Mouse (Mus musculus) limb, embryonic 14.5 days (tissue): ENCODE measurements around the gene Capn2. TPM values are rescaled to one million over a fixed set of nuclear protein-coding genes. Genes with fewer than 3 reads are reported as not detected.
A peak's percentile ranks its signal among the peaks of the same experiment; 100 is the strongest.

Experiments used
- ATAC-seq: fragments of 200-750 bp; cut with Nextera tagmentation; 2 replicates; pipeline ENCODE4 v1.8.0; 2017; ENCODE audit warnings: low read depth, moderate number of reproducible peaks, moderate TSS enrichment; ENCODE audit not compliant: low FRiP score
- DNase-seq: peaks from one replicate; pipeline ENCODE4 v3.0.0-alpha.2; 2015; ENCODE audit warnings: low spot score
- H3K27ac ChIP-seq: fragments of 300-500 bp; sonication (generic); replicated peaks from 2 replicates; pipeline ENCODE4 v1.5.1; 2014; ENCODE audit warnings: low read depth, mild to moderate bottlenecking, low read length, moderate library complexity, mixed read lengths
- H3K27me3 ChIP-seq: fragments of 300-500 bp; sonication (generic); 2 replicates; pipeline ENCODE4 v1.6.1; 2014; ENCODE audit warnings: low read length, mixed read lengths; ENCODE audit not compliant: control insufficient read depth, insufficient read depth
- H3K36me3 ChIP-seq: fragments of 300-500 bp; sonication (generic); 2 replicates; pipeline ENCODE4 v1.6.1; 2014; ENCODE audit warnings: mild to moderate bottlenecking, low read length, moderate library complexity, mixed read lengths; ENCODE audit not compliant: control insufficient read depth, insufficient read depth
- H3K4me1 ChIP-seq: fragments of 300-500 bp; sonication (generic); 2 replicates; pipeline ENCODE4 v1.6.1; 2014; ENCODE audit warnings: antibody characterized with exemption, low read length, mixed read lengths; ENCODE audit not compliant: control insufficient read depth, insufficient read depth
- H3K4me2 ChIP-seq: fragments of 300-500 bp; sonication (generic); replicated peaks from 2 replicates; pipeline ENCODE4 v1.6.1; 2014; ENCODE audit warnings: low read depth, mild to moderate bottlenecking, low read length, moderate library complexity; ENCODE audit not compliant: severe bottlenecking
- H3K4me3 ChIP-seq: fragments of 300-500 bp; sonication (generic); replicated peaks from 2 replicates; pipeline ENCODE4 v1.5.1; 2014; ENCODE audit warnings: low read length
- H3K9ac ChIP-seq: fragments of 300-500 bp; sonication (generic); 2 replicates; pipeline ENCODE4 v1.6.1; 2014; ENCODE audit warnings: mild to moderate bottlenecking, low read depth, low read length, moderate library complexity; ENCODE audit not compliant: severe bottlenecking
- H3K9me3 ChIP-seq: fragments of 300-500 bp; sonication (generic); 2 replicates; pipeline ENCODE4 v1.6.1; 2016; ENCODE audit warnings: low read length; ENCODE audit not compliant: control insufficient read depth
- POLR2A ChIP-seq: fragments of 200-500 bp; IDR thresholded peaks from 2 replicates; pipeline ENCODE4 v1.8.0; 2012; ENCODE audit warnings: inconsistent platforms, mild to moderate bottlenecking, moderate library complexity, borderline replicate concordance; ENCODE audit not compliant: insufficient read depth, insufficient read length; ENCODE audit errors: extremely low read depth
- WGBS: fragments of 180-500 bp; shearing (Covaris S2); extraction: QIAGEN DNeasy Blood & Tissue Kit; methylation state at CpG from one replicate; pipeline ENCODE4 v1.1.7; 2014; 5-methylcytosine and 5-hydroxymethylcytosine counted together
- polyA plus RNA-seq, 2 experiments: library from polyadenylated mRNA; depleted of rRNA in 1 of 2; stranded (reverse) in 1 of 2; unstranded in 1 of 2; fragments of >200 nt; fragmentation: Nextera tagmentation in 1 of 2; extraction: Ambion mirVana in 1 of 2; gene quantifications; 2 replicates each; pipeline versions ENCODE4 v1.2.1 to v1.2.3; 2012 to 2014

The Capn2 gene
- polyA plus RNA-seq, 2 experiments, result 90.5 to 119 TPM

DNA sequence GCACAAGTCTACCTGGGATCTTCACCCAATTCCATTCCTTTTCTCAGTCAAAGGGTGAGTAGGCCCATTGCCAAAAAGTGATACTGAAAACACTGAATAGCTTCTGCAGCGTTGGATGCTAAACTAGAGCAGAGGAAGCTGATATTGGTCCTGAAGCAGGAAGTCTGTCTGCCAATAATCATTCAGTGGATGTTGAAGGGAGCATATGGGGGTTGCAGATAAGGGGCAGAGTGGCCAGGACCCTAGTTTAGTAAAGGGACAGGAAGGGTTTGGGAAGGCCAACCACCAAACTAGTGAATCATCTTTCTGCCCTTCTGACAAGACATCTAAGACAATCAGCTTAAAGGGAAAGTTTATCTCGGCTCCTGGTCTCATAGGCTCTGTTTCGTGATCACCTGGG lies 6.3 kb upstream of the Capn2 start:
- no peak overlapping the region for H3K4me3 ChIP-seq
- no peaks in the 10 kb centered on the region for H3K9me3 ChIP-seq
- H3K27ac ChIP-seq, result no peak overlapping the region
- no peak overlapping the region for H3K4me2 ChIP-seq
- no peaks in the 10 kb centered on the region for H3K27me3 ChIP-seq
- no peak for ATAC-seq
- H3K36me3 ChIP-seq, result no peaks in the 10 kb centered on the region
- peaks cover 32% of the 10 kb centered on the region for H3K4me1 ChIP-seq
- DNase-seq, result no peak
- no peak for TF ChIP-seq POLR2A
- no peak overlapping the region for H3K9ac ChIP-seq
- 84% methylated on average over 3 of the region's 3 CpGs for WGBS

DNA sequence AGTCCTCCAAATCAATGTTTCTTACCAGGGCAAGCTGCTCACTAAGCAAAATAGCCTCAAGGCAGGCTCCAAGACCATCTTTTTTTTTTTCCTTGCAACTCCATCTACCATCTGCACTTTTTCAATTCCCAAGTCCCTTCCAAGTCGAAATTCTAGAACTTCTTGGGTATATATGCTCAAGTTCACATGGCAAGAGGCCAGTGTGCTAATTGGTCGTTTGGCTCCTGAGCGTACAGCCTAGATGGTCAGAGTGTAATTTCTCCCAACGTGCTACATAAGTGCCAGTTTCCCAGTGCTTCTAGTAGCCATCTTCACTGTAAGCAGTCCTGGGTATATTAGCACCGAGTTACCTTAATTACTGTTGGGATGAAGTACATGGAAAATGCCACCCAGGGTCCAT lies 5.6 kb upstream of the Capn2 start:
- Histone ChIP-seq H3K36me3 (no peaks in the 10 kb centered on the region), H3K9ac (no peak overlapping the region), H3K27me3 (no peaks in the 10 kb centered on the region), H3K9me3 (no peaks in the 10 kb centered on the region), H3K27ac (no peak overlapping the region), H3K4me1 (peaks cover 28% of the 10 kb centered on the region), H3K4me3 (no peak overlapping the region), H3K4me2 (no peak overlapping the region)
- no peak for TF ChIP-seq POLR2A
- 70% methylated on average over 5 of the region's 5 CpGs for WGBS
- no peak for DNase-seq
- no peak for ATAC-seq

DNA sequence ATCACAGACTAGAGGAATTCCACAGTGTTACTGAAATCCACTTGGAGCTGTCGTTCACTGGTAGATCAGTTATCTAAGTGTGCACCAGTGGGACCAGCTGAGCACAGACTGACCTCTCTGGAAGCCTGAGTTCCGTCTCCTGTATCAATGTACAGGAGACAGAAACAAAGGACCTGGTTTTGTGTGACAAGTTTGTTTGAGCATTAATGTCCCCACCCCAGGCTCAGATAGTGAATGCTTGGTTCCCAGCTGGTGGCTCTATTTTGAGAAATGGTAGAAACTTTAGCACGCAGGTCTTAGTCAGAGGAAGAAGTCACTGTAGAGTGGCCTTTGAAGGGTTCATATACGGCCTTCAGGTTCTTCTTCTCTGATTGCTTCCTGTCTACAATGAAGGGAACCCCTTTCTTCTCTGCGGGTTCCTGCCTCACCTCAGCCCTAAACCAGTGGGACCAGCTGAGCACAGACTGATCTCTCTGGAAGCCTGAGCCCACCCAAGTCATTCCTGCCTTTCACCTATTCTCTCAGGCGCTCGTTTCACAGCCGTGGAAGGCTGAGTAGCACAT lies 3.6 kb upstream of the Capn2 start:
- no peak for DNase-seq
- Histone ChIP-seq H3K4me2 (no peak overlapping the region), H3K27ac (peak overlapping the region; percentile 90), H3K9me3 (no peaks in the 10 kb centered on the region), H3K27me3 (no peaks in the 10 kb centered on the region), H3K36me3 (no peaks in the 10 kb centered on the region), H3K9ac (no peak overlapping the region), H3K4me1 (peaks cover 33% of the 10 kb centered on the region), H3K4me3 (no peak overlapping the region)
- WGBS, result 57% methylated on average over 8 of the region's 8 CpGs
- no peak for ATAC-seq
- TF ChIP-seq POLR2A, result no peak

DNA sequence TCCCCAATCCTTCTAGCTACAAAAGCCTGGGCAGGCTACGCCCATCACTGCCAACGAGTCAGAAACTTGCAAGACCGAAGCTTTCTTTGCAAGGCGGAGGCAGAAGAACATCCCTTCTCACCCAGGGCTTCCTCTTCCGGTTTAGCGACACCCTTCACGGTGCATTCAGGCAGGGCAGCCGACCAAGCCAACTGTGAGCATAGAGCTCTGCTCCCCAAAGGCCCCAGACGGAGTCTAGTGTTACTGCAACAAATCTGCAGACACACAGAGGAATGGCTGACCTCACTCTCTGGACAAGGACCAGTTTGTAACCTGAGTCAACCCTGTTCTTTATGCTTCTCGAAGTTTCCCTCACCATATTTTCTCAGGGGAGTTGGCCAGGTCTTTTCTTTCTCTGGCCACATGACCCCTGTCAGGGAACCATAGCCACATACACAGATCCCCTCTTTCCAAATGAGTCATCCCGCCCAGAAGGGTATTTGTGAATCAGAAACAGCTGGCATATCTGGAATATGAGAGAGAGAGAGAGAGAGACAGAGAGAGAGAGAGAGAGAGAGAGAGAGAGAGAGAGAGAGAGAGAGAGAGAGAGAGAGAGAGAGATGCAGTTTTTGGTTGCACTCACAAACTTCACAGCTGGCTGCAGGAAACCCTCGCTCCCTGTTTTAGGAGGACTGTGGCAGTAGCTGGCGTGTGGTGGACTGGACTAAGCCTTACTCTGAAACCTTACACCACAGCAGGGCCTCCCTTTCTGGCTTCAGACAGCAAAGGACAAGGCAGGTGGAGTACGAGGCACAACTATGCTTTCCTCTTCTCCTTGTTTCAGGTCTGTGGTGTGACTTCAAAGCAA lies 2.9 kb upstream of the Capn2 start:
- peak overlapping the region; percentile 41 for H3K4me2 ChIP-seq

DNA sequence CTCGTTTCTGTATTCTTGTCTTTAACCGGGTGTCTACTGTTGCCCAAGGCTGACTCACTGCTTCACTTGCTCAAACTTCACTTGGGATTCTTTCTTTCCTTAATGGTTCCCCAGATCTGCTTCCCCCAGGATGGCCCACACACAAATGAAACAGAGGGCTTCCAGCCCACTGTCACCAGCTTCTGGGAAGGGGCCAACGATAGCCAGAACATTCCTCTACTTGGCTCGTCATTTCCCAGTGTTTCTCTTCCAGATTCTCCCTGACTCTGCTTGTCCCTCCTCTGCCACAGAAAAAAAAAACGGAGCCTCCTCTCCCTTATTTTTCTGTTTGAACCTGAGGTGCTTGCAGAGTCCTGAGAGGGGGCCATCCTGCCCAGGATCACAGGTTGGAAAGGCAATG lies 1.9 kb upstream of the Capn2 start:
- 76% methylated on average over 5 of the region's 5 CpGs for WGBS
- Histone ChIP-seq H3K9me3 (no peaks in the 10 kb centered on the region), H3K4me2 (peak overlapping the region; percentile 41), H3K4me1 (peaks cover 45% of the 10 kb centered on the region), H3K27ac (peak overlapping the region; percentile 90), H3K9ac (no peak overlapping the region), H3K4me3 (no peak overlapping the region), H3K36me3 (peaks cover 12% of the 10 kb centered on the region), H3K27me3 (no peaks in the 10 kb centered on the region)
- no peak for ATAC-seq
- DNase-seq, result no peak
- no peak for TF ChIP-seq POLR2A

More for the DNA sequence above, 2.9 kb upstream of the Capn2 start:
- DNase-seq, result peak; percentile 97
- H3K27me3 ChIP-seq, result no peaks in the 10 kb centered on the region
- peak overlapping the region; percentile 14 for H3K4me3 ChIP-seq
- no peaks in the 10 kb centered on the region for H3K9me3 ChIP-seq
- WGBS, result 12% methylated on average over 14 of the region's 14 CpGs
- TF ChIP-seq POLR2A, result no peak
- peaks cover 40% of the 10 kb centered on the region for H3K4me1 ChIP-seq
- H3K9ac ChIP-seq, result peak overlapping the region; percentile 25; the same call in 1 of the 2 replicates
- H3K27ac ChIP-seq, result peak overlapping the region; percentile 90
- ATAC-seq, result peak; percentile 86
- peaks cover 3% of the 10 kb centered on the region; the same call in 1 of the 2 replicates for H3K36me3 ChIP-seq
